Mouse (Mus musculus) forebrain, embryonic 15.5 days (tissue): ENCODE measurements around the gene Pfdn5. TPM values are rescaled to one million over a fixed set of nuclear protein-coding genes. Genes with fewer than 3 reads are reported as not detected.
A peak's percentile ranks its signal among the peaks of the same experiment; 100 is the strongest.

Experiments
- ATAC-seq: fragments of 200-750 bp; cut with Nextera tagmentation; replicated peaks from 2 replicates; pipeline ENCODE4 v1.8.0; 2017; ENCODE audit warnings: mild to moderate bottlenecking, moderate TSS enrichment, moderate library complexity
- H3K27ac ChIP-seq: fragments of 300-500 bp; sonication (generic); replicated peaks from 2 replicates; pipeline ENCODE4 v1.5.1; 2015; ENCODE audit warnings: mild to moderate bottlenecking, inconsistent platforms
- H3K27me3 ChIP-seq: fragments of 300-500 bp; sonication (generic); 2 replicates; pipeline ENCODE4 v1.6.1; 2015; ENCODE audit warnings: inconsistent platforms
- H3K36me3 ChIP-seq: fragments of 300-500 bp; sonication (generic); 2 replicates; pipeline ENCODE4 v1.6.1; 2015; ENCODE audit warnings: mild to moderate bottlenecking, inconsistent platforms
- H3K4me1 ChIP-seq: fragments of 300-500 bp; sonication (generic); 2 replicates; pipeline ENCODE4 v1.6.1; 2015; ENCODE audit warnings: inconsistent platforms
- H3K4me2 ChIP-seq: fragments of 300-500 bp; sonication (generic); replicated peaks from 2 replicates; pipeline ENCODE4 v1.6.1; 2015; ENCODE audit warnings: mild to moderate bottlenecking, inconsistent platforms
- H3K4me3 ChIP-seq: fragments of 300-500 bp; sonication (generic); 2 replicates; pipeline ENCODE4 v1.5.1; 2015; ENCODE audit warnings: mild to moderate bottlenecking, inconsistent platforms
- H3K9ac ChIP-seq: fragments of 300-500 bp; sonication (generic); replicated peaks from 2 replicates; pipeline ENCODE4 v1.6.1; 2015; ENCODE audit warnings: mild to moderate bottlenecking, inconsistent platforms
- H3K9me3 ChIP-seq: fragments of 300-500 bp; sonication (generic); 2 replicates; pipeline ENCODE4 v1.6.1; 2016; ENCODE audit warnings: inconsistent platforms
- WGBS: fragments of 180-500 bp; shearing (Covaris S2); methylation state at CpG from one replicate; pipeline ENCODE4 v1.1.7; 2015; ENCODE audit warnings: mixed read lengths; 5-methylcytosine and 5-hydroxymethylcytosine counted together
- polyA plus RNA-seq: library from polyadenylated mRNA; unstranded; fragments of >200 nt; fragmentation: Nextera tagmentation; extraction: Ambion mirVana; gene quantifications from 2 replicates; pipeline ENCODE4 v1.2.1, GENCODE M21; 2015

Pfdn5 gene
- 467 and 474 TPM in 2 replicates for polyA plus RNA-seq

GRCm38 (mm10) chr15:102326022-102326576, at the start of gene Pfdn5:
TSS of gene Pfdn5 (plus strand) at chr15:102326116.
- under 1% methylated on average over 40 of the region's 40 CpGs for WGBS
- H3K9me3 ChIP-seq, result no peaks in the 10 kb centered on the region
- H3K4me1 ChIP-seq, result peaks cover 16% of the 10 kb centered on the region
- peak within 1 kb of the TSS; percentile 67 for H3K9ac ChIP-seq
- H3K4me3 ChIP-seq, result peak within 1 kb of the TSS; percentile 59
- peak within 1 kb of the TSS; percentile 66 for H3K4me2 ChIP-seq
- no peaks in the 10 kb centered on the region for H3K27me3 ChIP-seq
- H3K27ac ChIP-seq, result peak within 1 kb of the TSS; percentile 61
- ATAC-seq, result peak; percentile 95
- H3K36me3 ChIP-seq, result peaks cover 27% of the 10 kb centered on the region

- peaks cover 12% of the 10 kb centered on the region for H3K36me3 ChIP-seq
- WGBS, result 35% methylated on average over 7 of the region's 7 CpGs
- no peak for ATAC-seq
- peak overlapping the region; percentile 79 for H3K4me2 ChIP-seq
- peaks cover 16% of the 10 kb centered on the region for H3K4me1 ChIP-seq
- peak overlapping the region; percentile 82 for H3K27ac ChIP-seq
- H3K9ac ChIP-seq, result peak overlapping the region; percentile 86
- H3K4me3 ChIP-seq, result peak overlapping the region; percentile 84
- H3K9me3 ChIP-seq, result no peaks in the 10 kb centered on the region
- no peaks in the 10 kb centered on the region for H3K27me3 ChIP-seq
These were observed 47.2 kb upstream of the Pfdn5 start for GRCm38 (mm10) chr15:102278726-102279091.

- H3K9me3 ChIP-seq, result no peaks in the 10 kb centered on the region
- no peaks in the 10 kb centered on the region for H3K27me3 ChIP-seq
- H3K27ac ChIP-seq, result peak within 1 kb of the TSS; percentile 82
- WGBS, result under 1% methylated on average over 65 of the region's 65 CpGs
- H3K4me3 ChIP-seq, result peak within 1 kb of the TSS; percentile 84
- H3K36me3 ChIP-seq, result peaks cover 12% of the 10 kb centered on the region
- peak within 1 kb of the TSS; percentile 86 for H3K9ac ChIP-seq
- ATAC-seq, result peak; percentile 96
- peak within 1 kb of the TSS; percentile 79 for H3K4me2 ChIP-seq
- H3K4me1 ChIP-seq, result peaks cover 16% of the 10 kb centered on the region
These were observed 46.7 kb upstream of the Pfdn5 start, which contains the start of gene Mfsd5 for GRCm38 (mm10) chr15:102279092-102279782. TSS of gene Mfsd5 (plus strand) at chr15:102279454.

- Histone ChIP-seq H3K27ac (peak overlapping the region; percentile 82), H3K36me3 (peaks cover 12% of the 10 kb centered on the region), H3K27me3 (no peaks in the 10 kb centered on the region), H3K4me2 (peak overlapping the region; percentile 79), H3K4me1 (peaks cover 16% of the 10 kb centered on the region), H3K9ac (peak overlapping the region; percentile 86), H3K9me3 (no peaks in the 10 kb centered on the region), H3K4me3 (peak overlapping the region; percentile 84)
- WGBS, result 29% methylated on average over 13 of the region's 13 CpGs
- peak; percentile 42 for ATAC-seq
These were observed 46.0 kb upstream of the Pfdn5 start for GRCm38 (mm10) chr15:102279783-102280520.

GRCm38 (mm10) chr15:102280623-102281022, 45.3 kb upstream of the Pfdn5 start:
- Histone ChIP-seq H3K9ac (no peak overlapping the region), H3K27me3 (no peaks in the 10 kb centered on the region), H3K9me3 (no peaks in the 10 kb centered on the region), H3K36me3 (peaks cover 12% of the 10 kb centered on the region), H3K4me1 (peaks cover 16% of the 10 kb centered on the region), H3K4me3 (peak overlapping the region; percentile 84), H3K4me2 (peak overlapping the region; percentile 79; the same call in 1 of the 2 replicates), H3K27ac (no peak overlapping the region)
- no peak for ATAC-seq
- 96% methylated on average over 19 of the region's 19 CpGs for WGBS

- 89% methylated on average over 8 of the region's 8 CpGs for WGBS
- no peak overlapping the region for H3K4me3 ChIP-seq
- no peaks in the 10 kb centered on the region for H3K27me3 ChIP-seq
- no peak for ATAC-seq
- no peak overlapping the region for H3K9ac ChIP-seq
- H3K4me2 ChIP-seq, result no peak overlapping the region
- no peaks in the 10 kb centered on the region for H3K9me3 ChIP-seq
- peaks cover 12% of the 10 kb centered on the region for H3K36me3 ChIP-seq
- H3K27ac ChIP-seq, result no peak overlapping the region
- peaks cover 16% of the 10 kb centered on the region for H3K4me1 ChIP-seq
These were observed 43.2 kb upstream of the Pfdn5 start for GRCm38 (mm10) chr15:102282463-102283292.

- Histone ChIP-seq H3K27me3 (no peaks in the 10 kb centered on the region), H3K27ac (no peak overlapping the region), H3K36me3 (peaks cover 12% of the 10 kb centered on the region), H3K9me3 (no peaks in the 10 kb centered on the region), H3K4me1 (peaks cover 15% of the 10 kb centered on the region), H3K9ac (no peak overlapping the region), H3K4me3 (no peak overlapping the region), H3K4me2 (no peak overlapping the region)
- no peak for ATAC-seq
- 86% methylated on average over 3 of the region's 3 CpGs for WGBS
These were observed 42.3 kb upstream of the Pfdn5 start for GRCm38 (mm10) chr15:102283648-102284047.

- Histone ChIP-seq H3K4me3 (no peak overlapping the region), H3K9ac (no peak overlapping the region), H3K27ac (no peak overlapping the region), H3K4me1 (no peaks in the 10 kb centered on the region), H3K9me3 (no peaks in the 10 kb centered on the region), H3K4me2 (no peak overlapping the region), H3K27me3 (no peaks in the 10 kb centered on the region), H3K36me3 (no peaks in the 10 kb centered on the region)
- ATAC-seq, result no peak
These were observed 38.5 kb upstream of the Pfdn5 start for GRCm38 (mm10) chr15:102287395-102287794.

GRCm38 (mm10) chr15:102295633-102296367, 30.1 kb upstream of the Pfdn5 start, which contains the start of gene Espl1:
TSS of gene Espl1 (plus strand) at chr15:102296266.
- Histone ChIP-seq H3K36me3 (peaks cover 7% of the 10 kb centered on the region; the same call in 1 of the 2 replicates), H3K4me3 (peak within 1 kb of the TSS; percentile 59), H3K4me2 (peak within 1 kb of the TSS; percentile 97), H3K4me1 (peaks cover 12% of the 10 kb centered on the region), H3K9me3 (no peaks in the 10 kb centered on the region), H3K27ac (peak within 1 kb of the TSS; percentile 52), H3K9ac (peak within 1 kb of the TSS; percentile 45), H3K27me3 (no peaks in the 10 kb centered on the region)
- ATAC-seq, result peak; percentile 99
- 6% methylated on average over 25 of the region's 25 CpGs for WGBS

GRCm38 (mm10) chr15:102296368-102297006, 29.4 kb upstream of the Pfdn5 start:
- H3K9ac ChIP-seq, result peak overlapping the region; percentile 45
- H3K27ac ChIP-seq, result no peak overlapping the region
- peaks cover 12% of the 10 kb centered on the region for H3K4me1 ChIP-seq
- WGBS, result 4% methylated on average over 24 of the region's 24 CpGs
- H3K36me3 ChIP-seq, result peaks cover 7% of the 10 kb centered on the region; the same call in 1 of the 2 replicates
- peak overlapping the region; percentile 97 for H3K4me2 ChIP-seq
- ATAC-seq, result peak; percentile 81; the same call in 1 of the 2 replicates
- no peaks in the 10 kb centered on the region for H3K9me3 ChIP-seq
- no peaks in the 10 kb centered on the region for H3K27me3 ChIP-seq
- H3K4me3 ChIP-seq, result peak overlapping the region; percentile 59
